Mouse (Mus musculus): ENCODE data around the gene Pla2g16.

Pla2g16 gene

DNA sequence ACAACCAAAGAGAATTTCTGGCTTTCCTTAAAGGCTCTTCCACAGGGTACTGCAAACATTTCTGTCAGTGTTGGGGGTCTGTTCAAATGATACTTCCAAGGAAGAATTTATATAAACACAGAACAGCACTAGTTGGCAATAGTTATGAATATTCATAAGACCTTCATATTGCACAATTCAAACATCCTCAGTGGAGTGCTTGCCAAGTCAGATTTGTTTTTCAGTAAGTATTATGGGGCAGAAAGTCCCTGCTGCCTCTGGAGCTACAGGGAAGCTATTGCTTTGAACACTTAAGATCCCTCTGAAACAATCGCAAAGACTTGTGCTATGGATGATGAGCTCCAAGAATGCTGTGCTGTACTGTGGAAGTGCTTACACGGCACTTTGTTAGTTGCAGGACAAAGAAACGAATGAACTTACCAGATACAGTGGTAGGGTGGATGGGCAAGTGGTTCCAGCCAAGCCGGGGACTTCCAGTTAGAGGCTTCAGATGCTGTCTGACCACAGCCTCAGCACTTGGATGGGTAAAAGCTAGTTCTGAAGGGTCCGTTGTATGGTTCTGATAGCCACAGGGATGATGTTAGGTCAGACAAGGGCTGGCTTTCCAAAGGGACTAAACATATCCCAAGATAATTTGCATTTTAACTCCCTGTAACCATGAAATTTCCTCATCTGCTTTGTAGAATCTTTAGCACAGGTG, 59.1 kb downstream of the Pla2g16 start:
- no peak for DNase-seq

DNA sequence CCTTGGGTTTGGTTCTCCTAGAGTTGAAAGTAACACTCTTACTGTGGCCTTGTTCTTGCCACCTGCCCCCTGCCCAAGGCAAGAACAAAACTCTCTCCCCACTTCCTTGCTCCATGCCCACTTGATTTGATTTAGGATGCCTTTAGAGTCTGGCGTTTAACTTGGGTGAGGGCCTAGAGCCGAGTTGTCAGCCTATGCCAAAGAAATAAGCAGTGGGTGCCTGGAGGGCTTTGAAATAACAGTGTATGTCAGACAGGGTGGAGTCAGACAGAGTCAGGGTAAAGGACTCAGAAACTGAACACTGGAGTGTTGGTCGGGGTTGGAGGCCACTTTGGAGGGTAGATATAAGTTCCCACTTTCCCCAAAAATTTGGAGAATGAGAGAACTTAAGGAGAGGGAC, 59.8 kb downstream of the Pla2g16 start:
- no peak for DNase-seq

DNA sequence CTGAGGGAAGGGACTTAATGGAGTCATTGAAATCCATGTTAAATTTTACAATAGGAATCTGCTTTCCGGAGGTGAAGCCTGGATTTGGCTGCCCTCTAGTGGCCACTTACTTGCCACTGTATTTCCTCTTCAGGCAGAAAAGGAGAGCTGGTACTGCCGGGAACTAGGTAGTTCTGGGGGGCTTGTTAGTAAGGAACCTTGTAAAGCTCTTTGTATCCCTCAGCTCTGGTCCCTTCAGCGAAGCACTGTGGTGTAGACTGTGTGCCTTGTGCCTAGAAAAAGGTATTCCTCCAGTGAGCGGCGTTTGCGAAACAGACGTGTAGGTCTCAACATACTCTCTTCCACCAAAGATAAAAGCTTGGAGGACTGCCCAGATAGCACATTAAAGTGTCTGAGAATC, 60.4 kb downstream of the Pla2g16 start:
- peak; percentile 44 to 64 for DNase-seq

DNA sequence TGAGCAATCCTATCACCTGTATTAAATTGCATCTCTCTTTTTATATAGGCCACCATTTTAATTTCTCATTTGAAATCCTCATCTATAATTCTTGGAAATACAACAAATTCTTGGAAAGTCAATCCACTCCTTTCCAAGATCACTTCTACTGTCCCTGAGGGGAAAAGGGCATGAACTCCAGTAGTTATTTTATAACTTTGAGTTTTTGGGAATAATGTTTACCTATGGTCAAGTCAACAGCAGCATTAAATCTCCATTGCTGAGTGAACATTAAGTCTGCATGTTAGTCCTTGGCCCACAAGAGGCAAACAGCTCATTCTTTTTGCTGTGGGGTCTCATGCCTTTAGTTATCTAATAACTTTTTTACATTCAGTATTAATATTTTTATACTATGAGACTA, 75.8 kb downstream of the Pla2g16 start:
- no peak for DNase-seq

DNA sequence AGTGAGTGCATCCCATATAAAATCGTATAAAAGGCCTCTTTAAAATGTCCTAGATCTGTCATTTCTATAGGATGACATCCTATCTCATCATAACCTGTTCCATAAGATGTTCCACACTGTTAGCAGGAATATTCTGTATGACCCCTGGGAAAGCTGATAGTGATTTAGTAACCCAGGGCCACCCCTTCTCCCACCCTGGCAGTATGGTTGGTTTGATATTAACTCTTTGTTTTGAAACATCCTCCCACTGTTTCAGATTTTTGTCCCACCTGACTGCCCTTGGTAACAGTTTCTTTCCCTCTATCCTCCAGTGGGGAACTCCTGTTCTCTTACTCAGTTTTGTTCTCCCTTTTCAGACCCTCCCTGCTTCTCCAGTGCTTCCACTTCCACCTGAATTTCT, 76.5 kb downstream of the Pla2g16 start:
- no peak for DNase-seq
